Mouse (Mus musculus): ENCODE measurements around the gene Mlec. TPM values are rescaled to one million over a fixed set of nuclear protein-coding genes. Genes with fewer than 3 reads are reported as not detected.

Mlec gene
- polyA plus RNA-seq, 1 experiment from 2014 or later: 43.6 TPM

DNA sequence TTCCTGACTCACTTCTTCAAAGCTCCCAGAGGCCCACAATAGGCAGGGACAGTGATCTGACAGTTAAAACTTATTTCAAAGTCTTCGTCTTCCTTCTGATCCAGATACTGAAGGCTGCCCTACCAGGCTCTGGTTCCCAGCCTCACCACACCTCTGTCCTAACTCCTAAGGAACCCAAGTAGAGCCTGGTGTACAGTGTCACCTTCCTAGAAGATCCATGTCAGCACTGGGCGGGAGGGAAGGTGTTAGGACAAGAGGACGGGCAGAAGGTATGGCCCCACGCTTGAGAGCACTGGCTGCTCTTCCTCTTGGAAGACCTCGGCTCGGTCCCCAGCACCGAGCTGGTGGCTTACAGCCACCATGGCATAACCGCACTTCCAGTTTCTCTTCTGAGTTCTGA lies 9.6 kb downstream of the Mlec start:
- Histone ChIP-seq H3K9me3 (replicated peaks; ENCODE audit: low read length) (no peaks in the 10 kb centered on the region), H3K4me3 (replicated peaks; ENCODE audit: low read depth, low read length) (no peak overlapping the region), H3K9ac (ENCODE audit: low read depth, low read length) (no peak overlapping the region), H3K4me2 (ENCODE audit: low read length) (no peak overlapping the region), H3K36me3 (ENCODE audit: insufficient read depth, low read length) (peaks cover 33% of the 10 kb centered on the region), H3K27me3 (ENCODE audit: insufficient read depth, low read length) (no peaks in the 10 kb centered on the region), H3K27ac (no peak overlapping the region), H3K4me1 (replicated peaks; ENCODE audit: insufficient read depth, low read length) (peaks cover 25% of the 10 kb centered on the region)
- DNase-seq (ENCODE audit: low spot score): no peak
- no peak for ATAC-seq (replicated peaks; ENCODE audit: low FRiP score, low read depth)
- no peak for TF ChIP-seq CTCF (IDR thresholded peaks at IDR 0.05; ENCODE audit: low read depth)
- 91% methylated on average over 8 of the region's 8 CpGs for WGBS

DNA sequence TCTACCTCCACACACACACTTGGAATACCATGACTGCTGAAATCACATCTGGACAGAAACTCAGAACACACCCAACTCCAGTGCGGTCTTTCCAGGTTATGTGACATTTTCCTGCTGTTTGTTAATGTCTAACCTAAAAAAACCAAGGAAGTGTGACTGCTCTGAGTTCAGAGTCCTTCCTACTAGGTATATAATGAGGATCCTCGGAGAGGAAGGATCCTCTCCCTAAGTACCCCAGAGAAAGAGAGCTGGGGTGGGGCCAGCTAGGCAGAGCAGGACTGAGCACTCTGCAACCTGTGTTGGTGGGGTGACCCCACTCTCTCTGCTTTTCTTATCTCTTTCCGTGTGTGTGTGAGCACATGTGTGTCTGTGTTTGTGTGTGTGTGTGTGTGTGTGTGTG lies 10.6 kb downstream of the Mlec start:
- 51% methylated on average over 3 of the region's 3 CpGs for WGBS
- Histone ChIP-seq H3K27me3 (ENCODE audit: insufficient read depth, low read length) (no peaks in the 10 kb centered on the region), H3K9ac (ENCODE audit: low read depth, low read length) (no peak overlapping the region), H3K9me3 (replicated peaks; ENCODE audit: low read length) (no peaks in the 10 kb centered on the region), H3K4me2 (ENCODE audit: low read length) (no peak overlapping the region), H3K36me3 (ENCODE audit: insufficient read depth, low read length) (peaks cover 33% of the 10 kb centered on the region), H3K4me1 (replicated peaks; ENCODE audit: insufficient read depth, low read length) (peaks cover 19% of the 10 kb centered on the region), H3K27ac (peak overlapping the region; percentile 31; the same call in 1 of the 2 replicates), H3K4me3 (replicated peaks; ENCODE audit: low read depth, low read length) (no peak overlapping the region)
- ATAC-seq (replicated peaks; ENCODE audit: low FRiP score, low read depth) (no peak; the same call in 1 of the 2 replicates), DNase-seq (ENCODE audit: low spot score) (no peak)
- no peak for TF ChIP-seq CTCF (IDR thresholded peaks at IDR 0.05; ENCODE audit: low read depth)

GRCm38 (mm10) chr5:115146747-115147130 lies 11.2 kb downstream of the Mlec start:
- no peak for TF ChIP-seq CTCF (IDR thresholded peaks at IDR 0.05; ENCODE audit: low read depth)
- Histone ChIP-seq H3K4me1 (replicated peaks; ENCODE audit: insufficient read depth, low read length) (peaks cover 16% of the 10 kb centered on the region; the same call in 1 of the 2 replicates), H3K27ac (no peak overlapping the region), H3K9me3 (replicated peaks; ENCODE audit: low read length) (no peaks in the 10 kb centered on the region), H3K9ac (ENCODE audit: low read depth, low read length) (no peak overlapping the region), H3K4me2 (ENCODE audit: low read length) (no peak overlapping the region), H3K27me3 (ENCODE audit: insufficient read depth, low read length) (no peaks in the 10 kb centered on the region), H3K36me3 (ENCODE audit: insufficient read depth, low read length) (peaks cover 33% of the 10 kb centered on the region), H3K4me3 (replicated peaks; ENCODE audit: low read depth, low read length) (no peak overlapping the region)
- no peak for ATAC-seq (replicated peaks; ENCODE audit: low FRiP score, low read depth)
- no peak for DNase-seq (ENCODE audit: low spot score)

GRCm38 (mm10) chr5:115145976-115146746 lies 11.8 kb downstream of the Mlec start:
- DNase-seq (ENCODE audit: low spot score) (no peak), ATAC-seq (replicated peaks; ENCODE audit: low FRiP score, low read depth) (no peak)
- peaks cover 33% of the 10 kb centered on the region for H3K36me3 ChIP-seq (ENCODE audit: insufficient read depth, low read length)
- WGBS: 55% methylated on average over 6 of the region's 6 CpGs
- no peak for TF ChIP-seq CTCF (IDR thresholded peaks at IDR 0.05; ENCODE audit: low read depth)
- no peaks in the 10 kb centered on the region for H3K9me3 ChIP-seq (replicated peaks; ENCODE audit: low read length)
- H3K4me1 ChIP-seq (replicated peaks; ENCODE audit: insufficient read depth, low read length): peaks cover 16% of the 10 kb centered on the region; the same call in 1 of the 2 replicates
- no peak overlapping the region for H3K9ac ChIP-seq (ENCODE audit: low read depth, low read length)
- H3K4me3 ChIP-seq (replicated peaks; ENCODE audit: low read depth, low read length): no peak overlapping the region
- H3K27me3 ChIP-seq (ENCODE audit: insufficient read depth, low read length): no peaks in the 10 kb centered on the region
- no peak overlapping the region for H3K4me2 ChIP-seq (ENCODE audit: low read length)
- no peak overlapping the region for H3K27ac ChIP-seq

DNA sequence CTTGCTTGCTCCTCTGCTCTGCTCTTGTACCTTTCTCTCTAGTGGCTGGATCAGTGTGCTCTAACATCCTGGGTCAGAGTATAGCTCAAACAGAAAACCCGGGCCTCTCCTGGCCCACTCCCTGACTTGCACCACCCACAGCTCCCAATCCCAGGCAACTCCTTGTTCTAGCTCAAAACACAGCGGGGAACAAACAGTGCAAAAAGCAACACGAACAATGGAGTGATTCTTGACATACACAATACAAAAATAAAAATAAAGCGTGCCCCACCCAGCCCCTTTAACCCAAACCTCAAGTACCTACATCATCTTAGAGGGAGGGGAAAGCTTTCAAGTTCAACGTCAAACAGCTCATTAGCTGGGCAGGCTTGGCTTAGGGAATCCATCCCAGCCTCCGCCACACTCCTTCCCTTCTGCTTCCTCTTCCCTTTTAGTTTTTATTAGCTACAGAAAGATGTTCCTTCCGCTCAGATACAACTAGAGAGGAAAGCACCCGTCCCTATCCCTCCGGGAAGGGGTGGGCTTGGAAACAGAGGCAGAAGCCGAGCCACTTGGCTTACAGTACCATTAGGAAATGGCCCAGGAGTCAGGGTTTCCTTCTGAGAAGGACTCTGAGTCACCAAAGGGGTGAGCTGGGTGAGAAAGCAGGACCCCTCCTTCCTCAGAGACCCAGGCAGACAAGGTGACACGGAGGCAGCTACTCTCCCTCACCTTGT lies 12.6 kb downstream of the Mlec start:
- no peak overlapping the region for H3K27ac ChIP-seq
- no peak for ATAC-seq (replicated peaks; ENCODE audit: low FRiP score, low read depth)
- TF ChIP-seq CTCF (IDR thresholded peaks at IDR 0.05; ENCODE audit: low read depth): no peak
- no peak overlapping the region for H3K4me3 ChIP-seq (replicated peaks; ENCODE audit: low read depth, low read length)
- WGBS: 70% methylated on average over 11 of the region's 11 CpGs
- no peak overlapping the region for H3K4me2 ChIP-seq (ENCODE audit: low read length)
- H3K36me3 ChIP-seq (ENCODE audit: insufficient read depth, low read length): peaks cover 30% of the 10 kb centered on the region
- H3K9me3 ChIP-seq (replicated peaks; ENCODE audit: low read length): no peaks in the 10 kb centered on the region
- H3K4me1 ChIP-seq (replicated peaks; ENCODE audit: insufficient read depth, low read length): peaks cover 13% of the 10 kb centered on the region; the same call in 1 of the 2 replicates
- H3K27me3 ChIP-seq (ENCODE audit: insufficient read depth, low read length): no peaks in the 10 kb centered on the region
- no peak overlapping the region for H3K9ac ChIP-seq (ENCODE audit: low read depth, low read length)
- no peak for DNase-seq (ENCODE audit: low spot score)

DNA sequence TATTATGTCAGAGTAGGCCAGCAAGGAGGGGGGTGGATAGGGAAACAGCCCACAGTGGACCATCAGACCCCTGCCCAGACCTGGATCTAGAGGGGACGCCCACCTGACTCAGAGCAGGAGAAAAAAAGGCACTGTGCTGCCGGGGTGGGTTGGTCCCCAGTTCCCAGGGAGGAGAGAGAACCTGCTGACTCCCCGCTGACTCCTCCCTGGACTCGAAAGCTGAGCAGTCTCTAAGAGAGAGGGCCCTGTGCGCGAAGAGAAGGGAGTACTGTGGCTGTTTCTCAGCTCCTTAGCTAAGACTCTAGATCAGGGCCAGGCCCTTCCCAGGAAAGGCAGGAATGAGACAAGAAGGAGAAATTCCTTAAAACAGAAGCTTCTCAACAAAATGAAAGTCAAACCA lies 13.5 kb downstream of the Mlec start:
- H3K4me3 ChIP-seq (replicated peaks; ENCODE audit: low read depth, low read length): no peak overlapping the region
- peaks cover 13% of the 10 kb centered on the region; the same call in 1 of the 2 replicates for H3K4me1 ChIP-seq (replicated peaks; ENCODE audit: insufficient read depth, low read length)
- H3K36me3 ChIP-seq (ENCODE audit: insufficient read depth, low read length): peaks cover 20% of the 10 kb centered on the region
- no peak overlapping the region for H3K27ac ChIP-seq
- no peak for TF ChIP-seq CTCF (IDR thresholded peaks at IDR 0.05; ENCODE audit: low read depth)
- no peaks in the 10 kb centered on the region for H3K9me3 ChIP-seq (replicated peaks; ENCODE audit: low read length)
- no peak for ATAC-seq (replicated peaks; ENCODE audit: low FRiP score, low read depth)
- H3K27me3 ChIP-seq (ENCODE audit: insufficient read depth, low read length): no peaks in the 10 kb centered on the region
- H3K9ac ChIP-seq (ENCODE audit: low read depth, low read length): no peak overlapping the region
- 55% methylated on average over 6 of the region's 6 CpGs for WGBS
- no peak for DNase-seq (ENCODE audit: low spot score)
- no peak overlapping the region for H3K4me2 ChIP-seq (ENCODE audit: low read length)
